Mouse (Mus musculus) lung, embryonic 14.5 days (tissue): ENCODE measurements around the gene Terf2ip. TPM values are rescaled to one million over a fixed set of nuclear protein-coding genes. Genes with fewer than 3 reads are reported as not detected.

Experiments used
- ATAC-seq: fragments of 200-750 bp; cut with Nextera tagmentation; 2 replicates; pipeline ENCODE4 v1.8.0; 2017; ENCODE audit warnings: mild to moderate bottlenecking, moderate TSS enrichment, moderate library complexity; ENCODE audit not compliant: insufficient read depth
- DNase-seq: peaks from one replicate; pipeline ENCODE4 v3.0.0-alpha.2; 2015
- H3K27ac ChIP-seq: fragments of 300-500 bp; sonication (generic); 2 replicates; pipeline ENCODE4 v1.5.1; 2014; ENCODE audit warnings: low read depth, mild to moderate bottlenecking, moderate library complexity
- H3K27me3 ChIP-seq: fragments of 300-500 bp; sonication (generic); 2 replicates; pipeline ENCODE4 v1.6.1; 2014; ENCODE audit warnings: low read length, control low read depth; ENCODE audit not compliant: insufficient read depth
- H3K36me3 ChIP-seq: fragments of 300-500 bp; sonication (generic); 2 replicates; pipeline ENCODE4 v1.6.1; 2014; ENCODE audit warnings: control low read depth; ENCODE audit not compliant: insufficient read depth
- H3K4me1 ChIP-seq: fragments of 300-500 bp; sonication (generic); 2 replicates; pipeline ENCODE4 v1.6.1; 2014; ENCODE audit warnings: antibody characterized with exemption, control low read depth; ENCODE audit not compliant: insufficient read depth
- H3K4me2 ChIP-seq: fragments of 300-500 bp; sonication (generic); 2 replicates; pipeline ENCODE4 v1.6.1; 2014; ENCODE audit warnings: mild to moderate bottlenecking
- H3K4me3 ChIP-seq: fragments of 300-500 bp; sonication (generic); 2 replicates; pipeline ENCODE4 v1.5.1; 2014; ENCODE audit warnings: low read depth, low read length
- H3K9ac ChIP-seq: fragments of 300-500 bp; sonication (generic); 2 replicates; pipeline ENCODE4 v1.6.1; 2014
- H3K9me3 ChIP-seq: fragments of 300-500 bp; sonication (generic); 2 replicates; pipeline ENCODE4 v1.6.1; 2016; ENCODE audit warnings: low read depth, low read length, control low read depth
- CTCF ChIP-seq: IDR thresholded peaks from 2 replicates; pipeline ENCODE4 v1.5.1; 2016; ENCODE audit warnings: antibody characterized with exemption, low read depth
- WGBS: fragments of 180-500 bp; shearing (Covaris S2); extraction: QIAGEN DNeasy Blood & Tissue Kit; methylation state at CpG from one replicate; pipeline ENCODE4 v1.1.7; 2014; 5-methylcytosine and 5-hydroxymethylcytosine counted together
- polyA plus RNA-seq: library from polyadenylated mRNA; unstranded; fragments of >200 nt; fragmentation: Nextera tagmentation; extraction: Ambion mirVana; gene quantifications from 2 replicates; pipeline ENCODE4 v1.2.1, GENCODE M21; 2014

Gene Terf2ip
- polyA plus RNA-seq, result 22.8 and 25.0 TPM in 2 replicates

DNA sequence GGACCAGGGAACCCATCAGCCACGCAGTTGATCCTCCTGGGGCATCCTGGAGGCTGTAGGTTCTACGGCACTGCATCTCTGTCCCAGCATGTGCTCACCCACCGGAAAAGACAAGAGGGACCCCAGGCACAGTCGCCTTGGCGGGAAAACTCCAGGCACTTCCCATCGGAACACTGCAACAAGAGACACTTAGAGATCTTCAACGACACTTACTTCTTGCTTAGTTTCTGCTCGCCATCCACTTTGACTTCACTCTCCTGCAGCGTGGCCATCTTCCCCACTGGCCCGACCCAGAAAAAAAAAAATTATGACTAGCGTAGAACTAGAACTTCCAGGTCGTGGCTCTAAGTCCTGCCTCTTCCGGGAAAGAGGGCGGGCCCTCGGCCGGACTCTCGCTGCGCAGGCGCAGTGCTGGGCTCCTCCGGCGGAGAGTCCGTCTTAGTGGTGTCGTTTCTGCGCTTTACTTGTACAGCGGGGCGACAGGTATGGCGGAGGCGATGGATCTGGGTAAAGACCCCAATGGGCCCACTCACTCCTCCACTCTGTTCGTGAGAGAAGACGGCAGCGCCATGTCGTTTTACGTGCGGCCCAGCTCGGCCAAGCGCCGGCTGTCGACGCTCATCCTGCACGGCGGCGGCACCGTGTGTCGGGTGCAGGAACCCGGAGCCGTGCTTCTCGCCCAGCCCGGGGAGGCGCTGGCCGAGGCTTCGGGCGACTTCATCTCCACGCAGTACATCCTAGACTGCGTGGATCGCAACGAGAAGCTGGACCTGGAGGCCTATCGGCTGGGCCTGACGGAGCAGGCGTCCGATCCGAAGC lies at the start of gene Terf2ip, which contains the start of gene Kars:
Gene Terf2ip (plus strand): TSS at position 402 of the 819 bp plus-strand sequence.
Gene Kars (minus strand): TSS at position 327 of the 819 bp plus-strand sequence.
- ATAC-seq, result peak; percentile 95
- under 1% methylated on average over 61 of the region's 61 CpGs for WGBS

DNA sequence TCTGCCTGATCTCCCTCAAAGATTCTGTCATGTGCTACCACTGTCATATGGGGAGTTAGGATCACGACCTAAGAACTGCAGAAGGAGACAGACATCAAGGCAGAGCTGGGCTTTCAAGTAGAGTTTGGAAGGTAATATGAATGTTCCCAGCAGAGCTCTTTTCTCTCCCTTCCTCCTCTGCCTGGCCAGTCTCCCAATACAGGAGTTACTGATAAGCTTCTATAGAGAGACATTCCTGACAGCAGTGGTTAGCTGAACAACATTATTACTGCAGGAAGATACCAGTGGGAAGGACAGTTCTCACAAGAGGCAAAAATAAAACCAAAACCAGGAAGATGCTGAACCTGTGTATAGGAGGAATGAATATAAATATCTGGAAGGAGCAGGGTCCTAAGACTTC lies 48.6 kb upstream of the Terf2ip start:
- Histone ChIP-seq H3K9me3 (no peaks in the 10 kb centered on the region), H3K27ac (no peak overlapping the region), H3K36me3 (0 out of 2 replicates have a peak, but pooled peaks cover 4% of the 10 kb centered on the region), H3K27me3 (no peaks in the 10 kb centered on the region), H3K4me1 (no peaks in the 10 kb centered on the region), H3K4me3 (no peak overlapping the region), H3K4me2 (no peak overlapping the region), H3K9ac (no peak overlapping the region)
- ATAC-seq (no peak), DNase-seq (no peak)
- WGBS, result 61% methylated on average over 1 of the region's 1 CpGs
- TF ChIP-seq CTCF, result no peak

More for the DNA sequence above, at the start of gene Terf2ip, which contains the start of gene Kars:
- peak; percentile 97 for DNase-seq
- Histone ChIP-seq H3K9ac (peak within 1 kb of the TSS; percentile 84), H3K27me3 (no peaks in the 10 kb centered on the region), H3K36me3 (peaks cover 22% of the 10 kb centered on the region; the same call in 1 of the 2 replicates), H3K4me1 (peaks cover 6% of the 10 kb centered on the region; the same call in 1 of the 2 replicates), H3K4me2 (peak within 1 kb of the TSS; percentile 92), H3K9me3 (no peaks in the 10 kb centered on the region), H3K4me3 (peak within 1 kb of the TSS; percentile 93), H3K27ac (peak within 1 kb of the TSS; percentile 71)
- no peak for TF ChIP-seq CTCF

- Histone ChIP-seq H3K27me3 (no peaks in the 10 kb centered on the region), H3K36me3 (0 out of 2 replicates have a peak, but pooled peaks cover 6% of the 10 kb centered on the region), H3K4me2 (no peak overlapping the region), H3K27ac (no peak overlapping the region), H3K9me3 (no peaks in the 10 kb centered on the region), H3K4me1 (no peaks in the 10 kb centered on the region), H3K9ac (no peak overlapping the region), H3K4me3 (no peak overlapping the region)
- 68% methylated on average over 10 of the region's 10 CpGs for WGBS
- TF ChIP-seq CTCF, result no peak
- DNase-seq, result no peak
- ATAC-seq, result no peak
Observed at GRCm38 (mm10) chr8:111963091-111963490, 48.1 kb upstream of the Terf2ip start.

DNA sequence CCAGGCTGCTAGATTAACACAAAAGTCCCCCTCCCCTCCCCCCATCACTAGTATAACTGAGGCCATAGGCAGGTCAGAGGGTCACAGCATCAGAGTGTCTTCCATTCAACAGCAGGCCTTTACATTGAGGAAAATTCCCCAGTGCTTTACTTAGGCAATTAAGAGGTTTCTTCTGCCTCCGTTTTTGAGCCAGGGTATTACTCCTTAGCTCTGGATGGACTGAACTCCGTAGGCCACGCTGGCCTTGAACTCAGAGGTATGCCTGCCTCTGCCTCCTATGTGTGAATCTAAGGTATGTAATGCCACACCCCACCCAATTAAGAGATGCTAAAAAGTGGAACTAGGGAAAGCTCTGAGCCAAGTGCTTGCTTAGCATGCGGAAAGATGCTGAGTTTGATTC lies 47.7 kb upstream of the Terf2ip start:
- DNase-seq (no peak), ATAC-seq (no peak)
- Histone ChIP-seq H3K27ac (no peak overlapping the region), H3K27me3 (no peaks in the 10 kb centered on the region), H3K4me1 (no peaks in the 10 kb centered on the region), H3K36me3 (0 out of 2 replicates have a peak, but pooled peaks cover 9% of the 10 kb centered on the region), H3K9ac (no peak overlapping the region), H3K9me3 (no peaks in the 10 kb centered on the region), H3K4me2 (no peak overlapping the region), H3K4me3 (no peak overlapping the region)
- TF ChIP-seq CTCF, result no peak
- WGBS, result 92% methylated on average over 4 of the region's 4 CpGs

DNA sequence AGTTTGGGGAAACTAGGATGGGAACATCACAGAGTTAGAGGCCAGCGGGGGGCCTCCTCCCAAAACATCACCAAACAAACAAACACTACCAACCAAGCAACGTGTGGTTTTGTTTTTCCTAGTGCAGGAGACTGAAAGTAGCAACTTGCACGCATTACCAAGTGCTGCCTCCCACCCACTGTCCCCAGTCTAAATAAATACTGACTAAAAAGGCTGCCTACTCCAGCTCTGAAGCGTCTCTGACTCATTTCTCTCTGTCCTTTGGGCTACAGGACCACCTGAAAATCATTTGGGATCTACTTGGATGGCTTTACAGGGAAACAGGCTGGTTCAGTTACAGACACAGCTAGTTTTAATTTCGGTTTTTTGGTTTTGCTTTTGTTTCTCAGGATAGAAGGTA lies 46.8 kb upstream of the Terf2ip start:
- 39% methylated on average over 5 of the region's 5 CpGs for WGBS
- no peaks in the 10 kb centered on the region for H3K4me1 ChIP-seq

GRCm38 (mm10) chr8:111964849-111965561 lies 46.2 kb upstream of the Terf2ip start:
- H3K4me3 ChIP-seq, result no peak overlapping the region
- no peak for TF ChIP-seq CTCF
- H3K9me3 ChIP-seq, result no peaks in the 10 kb centered on the region
- 0 out of 2 replicates have a peak, but pooled peaks cover 5% of the 10 kb centered on the region for H3K36me3 ChIP-seq
- ATAC-seq, result no peak
- H3K27ac ChIP-seq, result no peak overlapping the region
- no peak for DNase-seq
- H3K27me3 ChIP-seq, result no peaks in the 10 kb centered on the region
- H3K9ac ChIP-seq, result no peak overlapping the region
- H3K4me2 ChIP-seq, result no peak overlapping the region
- H3K4me1 ChIP-seq, result no peaks in the 10 kb centered on the region
- 61% methylated on average over 7 of the region's 7 CpGs for WGBS

More for the DNA sequence above, 46.8 kb upstream of the Terf2ip start:
- no peaks in the 10 kb centered on the region for H3K27me3 ChIP-seq
- no peak overlapping the region for H3K27ac ChIP-seq
- H3K4me2 ChIP-seq, result no peak overlapping the region
- TF ChIP-seq CTCF, result no peak
- no peak for DNase-seq
- ATAC-seq, result no peak
- H3K4me3 ChIP-seq, result no peak overlapping the region
- H3K36me3 ChIP-seq, result 0 out of 2 replicates have a peak, but pooled peaks cover 9% of the 10 kb centered on the region
- H3K9me3 ChIP-seq, result no peaks in the 10 kb centered on the region
- H3K9ac ChIP-seq, result no peak overlapping the region
